Mouse (Mus musculus): ENCODE measurements around the gene Gpr37. TPM values are rescaled to one million over a fixed set of nuclear protein-coding genes. Genes with fewer than 3 reads are reported as not detected.

Gpr37 gene
- not detected for total RNA-seq (2021)

GRCm38 (mm10) chr6:25690629-25691028 lies at the start of gene Gpr37:
Gene Gpr37, minus strand, starts transcription at chr6:25690729.
- intact Hi-C loops (cut with DNase I), result no loop called here
- no peak for DNase-seq

DNA sequence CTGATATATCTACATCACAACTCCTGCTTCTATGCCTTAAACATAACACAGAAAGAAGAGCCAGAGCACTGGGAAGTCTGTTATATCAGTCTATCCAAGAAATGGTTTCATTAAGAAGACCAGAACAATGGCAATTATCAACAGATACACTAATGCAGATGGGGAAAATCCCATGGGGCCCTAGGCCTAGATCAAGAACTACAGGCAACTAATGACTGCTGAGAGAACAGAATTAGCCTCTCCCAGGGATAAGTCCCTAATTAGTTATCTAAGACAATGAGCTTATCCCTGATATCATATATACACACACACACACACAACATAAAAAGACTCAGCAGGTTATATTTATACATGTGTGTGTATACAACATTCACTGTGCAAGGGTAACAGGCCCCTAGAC lies 46.0 kb upstream of the Gpr37 start:
- no peak for DNase-seq
- intact Hi-C loops (cut with DNase I), result no loop called here

GRCm38 (mm10) chr6:25726560-25726959 lies 36.0 kb upstream of the Gpr37 start:
- no peak for DNase-seq

DNA sequence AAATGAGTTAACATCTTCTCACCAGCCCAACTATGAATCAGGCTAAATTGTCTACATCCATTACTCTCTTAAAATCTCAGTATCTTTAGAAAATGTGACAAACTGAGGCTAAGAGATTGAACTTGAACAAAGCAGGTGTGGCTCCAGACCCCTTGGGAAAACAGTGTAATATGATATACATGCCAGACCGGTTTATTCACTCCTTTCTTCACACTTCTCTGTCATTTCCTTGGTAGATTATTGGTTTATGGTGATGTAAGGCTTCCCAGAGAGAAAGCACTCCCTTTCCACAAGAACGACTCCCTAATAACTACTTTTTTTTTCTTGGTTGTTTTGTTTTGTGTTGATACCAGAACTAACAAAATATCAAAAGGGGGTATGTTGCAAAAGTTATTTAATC lies 20.1 kb upstream of the Gpr37 start:
- intact Hi-C loops (cut with DNase I), result no loop called here
- no peak for DNase-seq

More at GRCm38 (mm10) chr6:25726560-25726959, 36.0 kb upstream of the Gpr37 start:
- intact Hi-C loops (cut with DNase I), result no loop called here

DNA sequence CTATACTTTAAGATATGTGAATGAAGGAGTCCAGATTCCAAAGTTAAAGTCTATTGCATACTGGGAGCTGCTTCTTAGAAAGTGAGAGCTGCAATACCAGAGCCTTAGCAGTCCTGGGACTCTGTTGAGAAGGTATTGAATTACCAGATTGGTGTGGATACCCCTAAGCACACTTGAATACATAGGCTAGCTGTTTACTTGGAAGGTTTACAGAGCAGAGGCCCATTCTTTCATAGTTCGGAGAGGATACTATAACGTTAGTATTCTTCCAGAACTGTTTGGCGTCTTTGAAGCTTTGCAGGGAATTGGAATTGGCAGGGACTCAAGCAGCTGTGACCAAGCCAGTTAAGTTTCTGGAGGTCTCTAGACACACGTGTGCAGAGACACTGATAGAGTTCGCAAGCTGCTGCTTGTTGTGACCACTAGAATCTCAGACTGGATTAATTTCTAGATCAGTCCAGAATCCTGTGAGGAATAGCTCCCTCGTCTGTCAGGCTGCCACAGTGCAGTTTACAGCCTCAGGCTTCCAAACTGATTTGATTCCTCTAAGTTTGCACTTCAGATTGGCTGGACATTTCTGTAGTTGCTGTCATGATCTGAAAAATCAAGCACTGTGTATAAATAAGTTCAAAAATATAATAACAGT lies 18.8 kb upstream of the Gpr37 start:
- peak in 1 of 2 experiments; percentile 6 for DNase-seq
- intact Hi-C loops (cut with DNase I), result loop anchor here (5.0 kb wide), 1 partner anchor 432 kb away; no protein-coding TSS in a partner anchor

DNA sequence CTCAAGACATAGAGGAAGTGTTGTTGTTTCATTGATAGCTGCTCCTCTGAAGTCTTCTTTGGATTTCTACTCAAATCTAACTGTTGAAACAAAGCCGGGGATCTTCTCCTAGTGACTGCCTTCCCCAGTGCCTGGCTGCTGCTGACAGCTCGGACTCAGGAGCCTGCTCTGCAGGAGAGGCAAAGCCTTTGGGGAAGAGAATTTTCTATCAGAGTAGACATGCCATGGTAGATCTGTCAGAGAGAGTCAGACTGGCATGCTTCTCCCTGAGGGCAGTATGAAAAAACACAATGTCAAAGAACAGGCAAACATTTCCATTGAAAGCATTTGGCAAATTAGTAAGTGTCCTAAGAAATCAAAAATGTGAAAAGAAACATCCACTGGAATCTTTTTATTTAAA lies 9.4 kb upstream of the Gpr37 start:
- intact Hi-C loops (cut with DNase I), result no loop called here
- no peak for DNase-seq

GRCm38 (mm10) chr6:25690284-25690605 lies 284 bp downstream of the Gpr37 start:
- intact Hi-C loops (cut with DNase I), result no loop called here
- peak in 1 of 2 experiments; percentile 4 for DNase-seq

DNA sequence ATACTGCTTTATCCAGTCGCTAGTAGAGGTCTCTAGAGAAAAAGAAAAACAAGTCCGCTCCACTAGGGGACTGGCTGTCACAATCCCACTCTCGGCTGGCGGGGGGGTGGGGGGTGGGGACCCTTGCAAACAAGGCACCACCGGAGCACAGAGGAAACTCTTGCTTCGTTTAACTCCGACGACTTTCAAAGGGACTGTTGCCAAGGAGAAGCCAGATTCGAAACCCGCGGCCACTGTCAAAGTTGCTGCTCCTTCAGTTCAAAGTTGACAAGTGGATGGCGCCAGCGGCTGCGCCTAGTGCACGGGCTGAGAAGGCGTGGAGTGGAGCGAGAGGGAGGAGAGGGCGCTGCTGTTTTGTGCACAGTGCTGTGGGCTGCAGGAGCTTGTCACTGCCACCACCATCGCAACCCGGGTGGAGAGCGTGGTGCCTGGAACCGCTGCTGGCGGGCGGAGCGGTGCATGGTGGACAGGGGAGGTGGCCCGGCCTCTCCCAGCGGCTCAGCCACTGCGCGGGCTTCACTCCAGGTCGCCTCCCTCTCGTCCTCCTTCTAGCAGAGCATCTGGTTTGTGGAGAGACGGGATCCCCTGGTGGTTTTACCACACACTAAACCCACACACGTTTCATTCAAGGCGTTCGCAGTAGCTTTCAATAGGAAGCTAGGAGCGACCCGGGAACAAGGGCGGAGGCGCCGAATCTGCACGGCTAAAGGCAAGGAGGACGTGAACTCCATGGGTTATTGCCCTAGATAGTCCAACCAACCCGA lies 827 bp downstream of the Gpr37 start:
- intact Hi-C loops (cut with DNase I), result no loop called here
- DNase-seq, result peak in 1 of 2 experiments; percentile 8

GRCm38 (mm10) chr6:25688927-25689519 lies 1.5 kb downstream of the Gpr37 start:
- intact Hi-C loops (cut with DNase I), result no loop called here
- DNase-seq, result peak in 1 of 2 experiments; percentile 1

GRCm38 (mm10) chr6:25686760-25687200 lies 3.7 kb downstream of the Gpr37 start:
- intact Hi-C loops (cut with DNase I), result no loop called here
- peak in 1 of 2 experiments; percentile 2 for DNase-seq

GRCm38 (mm10) chr6:25684391-25684790 lies 6.1 kb downstream of the Gpr37 start:
- DNase-seq, result no peak
- intact Hi-C loops (cut with DNase I), result no loop called here

GRCm38 (mm10) chr6:25675111-25675510 lies 15.4 kb downstream of the Gpr37 start:
- no peak for DNase-seq
- intact Hi-C loops (cut with DNase I), result no loop called here

GRCm38 (mm10) chr6:25673801-25674200 lies 16.7 kb downstream of the Gpr37 start:
- intact Hi-C loops (cut with DNase I), result no loop called here
- DNase-seq, result no peak

DNA sequence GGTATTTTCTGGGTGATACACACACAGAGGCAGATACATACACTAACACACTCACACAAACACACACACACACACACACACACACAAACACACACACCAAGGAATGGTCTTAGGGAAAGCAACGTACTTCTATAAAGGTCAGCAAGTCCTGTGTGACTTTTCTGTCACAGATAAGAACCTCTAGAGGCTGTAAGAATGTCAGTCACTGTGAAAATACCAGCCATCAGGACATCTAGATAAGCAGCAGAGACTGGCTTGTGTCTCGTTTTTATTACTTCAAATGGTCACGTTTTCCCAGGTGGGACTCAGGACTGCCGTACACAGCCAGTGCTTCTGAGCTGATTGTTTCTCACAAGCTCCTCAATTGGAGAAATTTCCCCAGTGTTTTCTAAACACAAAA lies 20.4 kb downstream of the Gpr37 start:
- intact Hi-C loops (cut with DNase I), result no loop called here
- DNase-seq, result no peak

GRCm38 (mm10) chr6:25663942-25664341 lies 26.6 kb downstream of the Gpr37 start:
- no peak for DNase-seq
- intact Hi-C loops (cut with DNase I), result no loop called here

DNA sequence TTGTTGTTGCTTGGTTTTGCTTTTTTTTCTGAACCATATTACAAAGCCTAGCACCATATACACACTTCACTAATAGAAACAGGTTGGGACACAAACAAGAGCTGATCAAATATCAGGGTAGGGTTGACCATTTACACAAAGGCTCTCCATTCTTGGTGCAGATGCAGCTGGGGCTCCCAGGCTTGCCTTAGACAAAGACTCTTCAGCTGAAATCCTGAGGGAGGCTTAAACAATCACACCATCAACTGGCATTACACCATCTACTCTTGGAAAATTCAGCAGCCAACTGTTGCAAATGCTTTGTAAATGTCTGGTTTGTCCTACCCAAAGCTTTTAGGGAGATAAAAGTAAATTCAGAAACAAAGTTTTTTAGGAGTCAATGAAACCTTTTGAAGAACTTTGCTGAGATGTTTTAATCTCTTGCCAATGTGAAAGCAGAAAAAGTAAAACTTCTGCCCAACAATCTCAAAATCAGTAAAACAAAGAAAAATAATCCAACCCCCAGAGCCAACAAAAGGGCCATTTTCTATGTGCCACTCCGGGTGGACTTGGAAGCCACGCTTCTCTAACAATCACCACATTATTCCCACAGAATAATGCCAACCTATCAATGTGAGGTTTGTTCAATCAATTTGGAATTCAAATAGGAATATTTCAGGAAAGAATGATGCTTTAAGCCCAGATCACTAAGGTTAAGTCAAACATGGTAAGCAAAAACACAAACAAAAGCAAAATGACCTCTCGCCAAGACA lies 30.4 kb downstream of the Gpr37 start:
- no peak for DNase-seq
- intact Hi-C loops (cut with DNase I), result no loop called here

Other genes with a start within 250 kb of the Gpr37 start
- 10 to 100 TPM in 1 of 2 experiments, 1 to 10 TPM in 1; 9.1 to 10.2 TPM for gene Pot1a, start 118.5 kb upstream of the Gpr37 start, total RNA-seq (2021)

Data from heart, postnatal 36 days (tissue).